Mouse (Mus musculus): ENCODE data around the gene Sh2d3c.

- TF ChIP-seq CHD2 (IDR thresholded peaks at IDR 0.05; ENCODE audit: low read depth, low read length) (no peak), MAFK (IDR thresholded peaks at IDR 0.05; ENCODE audit: insufficient read depth, low read depth, low read length) (no peak)
Measured at GRCm38 (mm10) chr2:32693282-32693681, 27.6 kb upstream of the Sh2d3c start.

Data from ES-E14 (cell line).